Mouse (Mus musculus) lung, postnatal 14 days (tissue): ENCODE measurements around the gene Pak6.
A peak's percentile ranks its signal among the peaks of the same experiment; 100 is the strongest.
"Not testable (repeated sequence)": the region's sequence is repeated elsewhere in the genome, so short reads cannot be mapped to it uniquely, and the experiment has no call there.

ENCODE experiments used
- DNase-seq: peaks from one replicate; pipeline ENCODE4 v3.0.0; 2021

Gene Pak6

GRCm38 (mm10) chr2:118662902-118663803, at the start of gene Pak6:
Gene Pak6 (plus strand): TSS chr2:118663303.
- no peak for DNase-seq

GRCm38 (mm10) chr2:118618013-118618412, 45.1 kb upstream of the Pak6 start:
- peak; percentile 30 for DNase-seq

GRCm38 (mm10) chr2:118620101-118620500, 43.0 kb upstream of the Pak6 start:
- DNase-seq: no peak

GRCm38 (mm10) chr2:118620608-118621007, 42.5 kb upstream of the Pak6 start:
- no peak for DNase-seq

GRCm38 (mm10) chr2:118629276-118629675, 33.8 kb upstream of the Pak6 start:
- no peak for DNase-seq

- DNase-seq: no peak
These were observed 29.7 kb upstream of the Pak6 start for GRCm38 (mm10) chr2:118633441-118633840.

GRCm38 (mm10) chr2:118637258-118637657, 25.8 kb upstream of the Pak6 start:
- no peak for DNase-seq

- peak; percentile 76 for DNase-seq
These were observed 25.1 kb upstream of the Pak6 start for GRCm38 (mm10) chr2:118637888-118638526.

- no peak for DNase-seq
These were observed 24.4 kb upstream of the Pak6 start for GRCm38 (mm10) chr2:118638686-118639085.

GRCm38 (mm10) chr2:118641147-118641546, 22.0 kb upstream of the Pak6 start:
- no peak for DNase-seq

GRCm38 (mm10) chr2:118642431-118642830, 20.7 kb upstream of the Pak6 start:
- DNase-seq: no peak

GRCm38 (mm10) chr2:118642942-118643341, 20.2 kb upstream of the Pak6 start:
- no peak for DNase-seq

- no peak for DNase-seq
These were observed 16.4 kb upstream of the Pak6 start for GRCm38 (mm10) chr2:118646665-118647064.

GRCm38 (mm10) chr2:118650697-118651096, 12.4 kb upstream of the Pak6 start:
- not testable (repeated sequence) for DNase-seq

- no peak for DNase-seq
These were observed 6.3 kb upstream of the Pak6 start for GRCm38 (mm10) chr2:118656688-118657281.

- no peak for DNase-seq
These were observed 4.6 kb upstream of the Pak6 start for GRCm38 (mm10) chr2:118658457-118658856.

- peak; percentile 54 for DNase-seq
These were observed 4.0 kb upstream of the Pak6 start for GRCm38 (mm10) chr2:118659077-118659476.

GRCm38 (mm10) chr2:118659493-118659892, 3.6 kb upstream of the Pak6 start:
- no peak for DNase-seq

GRCm38 (mm10) chr2:118659998-118660452, 3.1 kb upstream of the Pak6 start:
- no peak for DNase-seq

- no peak for DNase-seq
These were observed 1.2 kb upstream of the Pak6 start for GRCm38 (mm10) chr2:118661891-118662290.

GRCm38 (mm10) chr2:118663804-118664766, 982 bp downstream of the Pak6 start:
- no peak for DNase-seq

GRCm38 (mm10) chr2:118664975-118665516, 1.9 kb downstream of the Pak6 start:
- no peak for DNase-seq
